Mouse (Mus musculus) thymus, postnatal 0 days (tissue): Measurements from ENCODE around the gene Add1. TPM values are rescaled to one million over a fixed set of nuclear protein-coding genes. Genes with fewer than 3 reads are reported as not detected.
"Not testable (repeated sequence)": the region's sequence is repeated elsewhere in the genome, so short reads cannot be mapped to it uniquely, and the experiment has no call there.

ENCODE experiments used
- DNase-seq: peaks from one replicate; pipeline ENCODE4 v3.0.0-alpha.2; 2015; ENCODE audit warnings: low spot score
- polyA plus RNA-seq: library from polyadenylated mRNA; unstranded; fragments of >200 nt; fragmentation: Nextera tagmentation; extraction: Ambion mirVana; gene quantifications from 2 replicates; pipeline ENCODE4 v1.2.1, GENCODE M21; 2015

The Add1 gene
- polyA plus RNA-seq, 1 experiment from 2014 or later: 117 TPM

DNA sequence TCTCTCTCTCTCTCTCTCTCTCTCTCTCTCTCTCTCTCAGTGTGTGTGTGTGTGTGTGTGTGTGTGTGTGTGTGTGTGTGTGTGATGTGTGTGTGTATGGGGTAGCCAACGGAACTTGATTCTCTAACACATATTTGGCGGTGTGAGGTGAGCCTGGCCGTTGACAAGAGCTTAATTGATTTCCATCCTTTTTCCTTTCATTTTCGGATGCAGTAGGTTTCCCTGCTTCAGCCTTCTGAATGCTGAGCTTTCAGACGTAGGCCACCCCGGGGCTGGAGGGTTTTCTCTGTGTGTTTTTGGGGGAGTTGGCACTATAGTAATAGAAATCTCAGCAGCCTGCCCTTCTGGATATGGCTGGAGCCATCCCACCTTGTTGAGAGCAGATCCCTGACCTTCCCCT lies 23.2 kb upstream of the Add1 start:
- no peak for DNase-seq

DNA sequence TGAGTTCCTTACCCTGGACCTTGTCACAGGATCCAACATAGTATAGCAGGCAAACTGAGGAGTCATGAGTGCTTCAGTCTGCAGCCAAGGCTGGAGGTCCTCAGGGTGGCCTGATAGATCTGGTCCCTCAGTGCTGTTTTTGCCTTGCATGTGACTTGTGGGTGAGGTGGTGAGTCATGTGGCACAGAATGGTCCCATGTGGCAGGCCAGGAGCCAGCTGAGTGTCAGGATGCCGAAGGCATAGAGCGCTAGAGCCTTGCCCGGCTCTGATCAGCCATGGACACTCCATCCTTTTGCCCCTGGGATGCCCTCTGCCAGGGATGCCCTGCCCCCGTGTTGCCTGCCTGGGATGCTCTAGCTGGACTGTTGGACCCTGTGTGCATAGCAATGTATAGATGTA lies 21.6 kb upstream of the Add1 start:
- no peak for DNase-seq

DNA sequence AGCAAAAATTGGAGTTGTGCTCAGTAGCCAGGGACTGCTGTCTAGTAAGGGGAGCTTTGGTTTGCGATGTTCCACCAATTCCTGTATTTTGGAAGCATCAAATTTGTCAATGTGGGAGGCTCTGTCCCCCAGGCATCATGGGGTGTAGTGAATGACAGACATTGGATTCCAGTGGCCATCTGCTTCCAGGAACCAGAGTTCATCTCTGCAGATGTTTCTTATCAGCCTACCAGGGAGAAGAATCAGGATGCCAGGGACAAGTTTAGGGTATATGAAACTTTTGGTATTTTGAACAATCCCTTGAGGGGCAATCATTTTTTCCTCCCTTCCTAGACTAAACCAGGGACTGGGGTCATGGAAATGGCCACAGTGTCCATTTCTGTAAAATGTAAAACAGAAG lies 9.6 kb upstream of the Add1 start:
- no peak for DNase-seq

DNA sequence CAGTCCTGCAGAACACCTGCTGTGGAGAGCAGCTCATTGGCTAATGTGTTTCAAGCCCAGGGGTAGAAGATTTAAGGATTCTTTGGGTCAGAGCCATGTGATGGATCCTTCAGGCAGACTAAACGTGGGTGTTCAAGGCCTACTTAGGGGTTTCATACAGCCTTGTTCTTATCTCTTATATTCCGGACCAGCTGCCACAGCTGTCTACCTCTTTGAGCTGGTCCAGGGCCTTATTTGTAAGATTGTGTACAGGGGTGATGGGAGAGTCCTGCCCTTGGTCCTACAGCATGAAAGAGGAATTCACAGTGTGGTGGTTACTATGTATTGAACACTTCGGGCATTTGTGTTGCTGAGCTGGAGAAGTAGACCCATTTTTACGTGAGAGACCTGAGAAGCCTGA lies 9.2 kb upstream of the Add1 start:
- DNase-seq: no peak

DNA sequence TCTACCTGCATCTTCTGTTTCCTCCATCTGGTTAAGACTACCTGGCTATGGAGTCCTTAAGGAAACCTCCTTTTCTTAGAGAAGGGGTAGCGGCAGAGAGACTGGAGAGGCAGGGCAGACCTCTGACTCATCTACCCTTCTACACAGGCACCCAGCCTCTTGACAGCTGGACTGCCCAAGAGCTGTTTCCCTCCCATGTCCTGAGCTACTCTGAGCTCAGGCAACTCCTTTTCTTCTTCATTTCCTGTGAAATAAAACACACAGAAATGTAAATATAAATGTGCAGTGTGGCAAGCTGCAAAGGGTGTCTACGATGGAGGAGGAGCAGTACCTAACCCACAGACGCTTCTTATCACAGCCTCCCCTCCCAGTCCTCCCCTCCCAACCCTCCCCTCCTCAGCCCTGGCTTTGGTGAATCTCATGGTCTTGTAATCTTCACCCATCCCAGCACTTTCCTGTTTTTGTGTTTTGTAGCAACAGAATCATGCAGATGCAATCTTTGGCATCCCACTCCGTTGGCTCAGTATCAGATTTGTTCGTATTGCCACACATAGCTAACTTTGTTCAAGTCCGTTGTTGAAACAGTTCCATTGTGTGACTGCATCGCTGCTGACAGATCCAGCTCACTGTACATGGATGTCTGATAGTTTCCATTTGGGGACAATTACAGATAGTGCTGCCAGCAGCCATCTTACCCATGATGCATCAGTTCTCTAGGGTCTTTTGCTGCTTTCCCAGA lies 7.8 kb upstream of the Add1 start:
- DNase-seq: no peak

DNA sequence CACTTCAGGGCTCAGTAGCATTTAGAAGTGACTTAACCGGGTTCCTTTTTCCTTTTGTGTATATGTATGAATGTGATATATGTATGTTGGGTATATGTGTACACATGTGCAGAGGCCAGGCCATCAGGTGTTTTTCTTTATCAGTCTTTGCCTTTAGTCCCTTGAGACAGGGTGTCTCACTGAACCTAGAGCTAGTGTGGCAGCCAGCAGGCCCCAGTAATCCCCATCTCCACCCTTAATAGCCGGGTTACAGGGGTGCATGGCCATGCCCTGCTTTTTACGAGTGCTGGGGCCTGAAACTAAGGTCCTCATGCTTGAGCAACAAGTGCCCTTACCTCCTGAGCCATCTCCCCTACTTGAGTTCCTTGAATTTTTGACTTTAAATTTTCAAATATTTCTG lies 1.9 kb upstream of the Add1 start:
- DNase-seq: no peak

DNA sequence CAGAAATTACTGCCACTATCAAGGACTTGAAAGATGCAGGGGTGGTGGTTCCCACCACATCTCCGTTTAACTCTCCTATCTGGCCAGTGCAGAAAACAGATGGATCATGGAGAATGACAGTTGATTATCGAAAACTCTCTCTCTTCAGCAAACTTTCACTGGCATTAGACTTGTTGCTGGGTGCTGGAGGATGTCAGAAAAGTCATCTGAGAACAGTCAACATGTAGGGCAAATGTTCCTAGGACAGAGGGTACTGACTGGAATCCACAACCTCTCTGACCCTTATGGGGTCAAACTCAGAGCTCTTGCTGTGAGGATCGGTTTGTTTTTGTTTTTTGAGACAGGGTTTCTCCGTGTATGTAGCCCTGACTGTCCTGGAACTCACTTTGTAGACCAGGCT lies 896 bp upstream of the Add1 start:
- DNase-seq: not testable (repeated sequence)

DNA sequence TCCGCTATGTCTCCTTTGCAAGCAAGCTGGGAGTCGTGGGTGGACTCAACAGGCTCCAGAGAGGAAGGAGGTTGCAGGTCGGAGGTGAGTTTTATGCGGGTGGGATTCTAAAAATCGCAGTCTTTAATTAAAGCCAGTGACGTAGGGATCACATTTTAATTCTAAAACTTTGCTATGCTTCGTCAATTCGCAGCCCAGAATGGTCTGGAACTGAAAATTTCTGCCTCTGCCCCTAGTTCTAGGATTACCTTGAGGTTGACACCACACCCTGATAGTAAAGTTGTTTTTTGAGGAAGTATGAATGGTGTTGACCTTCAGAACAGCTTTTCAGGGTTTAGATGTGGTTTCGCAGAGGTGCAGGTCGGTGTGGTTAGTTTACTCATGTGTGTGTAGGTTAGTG lies 1.3 kb downstream of the Add1 start:
- no peak for DNase-seq

DNA sequence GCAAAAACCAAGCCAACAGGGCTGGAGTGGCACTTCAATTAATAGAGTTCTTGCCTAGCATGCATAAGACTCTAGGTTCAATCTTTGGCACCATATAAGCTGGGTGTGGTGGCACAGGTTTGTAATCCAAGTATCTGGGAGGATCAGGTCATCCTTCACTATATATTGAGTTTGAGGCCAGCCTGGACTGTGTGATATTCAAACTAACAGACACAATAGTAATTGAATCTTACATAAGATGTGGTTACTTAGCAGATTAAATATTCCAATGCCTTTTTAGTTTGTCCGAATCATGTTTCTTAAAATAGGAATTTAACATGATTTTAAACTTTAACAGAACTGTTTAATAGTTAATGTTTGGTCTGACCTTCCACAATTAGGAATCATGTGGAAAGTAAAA lies 2.8 kb downstream of the Add1 start:
- no peak for DNase-seq

DNA sequence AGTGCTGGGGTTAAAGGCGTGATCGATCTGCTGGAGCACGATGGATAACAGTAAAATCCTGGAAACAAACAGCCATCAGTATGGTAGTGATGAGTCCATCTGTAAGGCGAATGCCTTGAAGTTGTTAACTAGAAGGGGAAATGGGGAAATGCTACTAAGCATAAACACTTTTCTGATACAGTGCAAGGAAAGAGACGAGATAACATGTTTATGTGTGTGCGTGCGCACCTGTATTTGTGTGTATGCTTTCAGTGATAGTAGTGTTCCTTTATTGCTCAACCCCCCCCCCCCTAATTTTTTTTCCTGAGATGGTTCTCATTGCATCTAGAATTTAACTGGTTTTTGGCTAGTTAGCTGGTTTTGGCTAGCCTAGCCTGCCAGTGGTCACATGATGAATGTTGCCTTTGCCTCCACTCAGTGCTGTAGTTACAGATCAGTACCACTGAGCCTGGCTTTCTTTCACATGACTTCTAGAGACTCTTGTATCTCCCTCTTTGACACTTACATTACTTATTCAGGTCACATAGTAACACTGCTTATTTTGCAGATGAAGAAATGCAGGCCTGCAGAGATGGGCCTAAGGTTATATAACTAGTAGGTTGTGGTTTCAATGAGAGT lies 4.7 kb downstream of the Add1 start:
- DNase-seq: no peak

DNA sequence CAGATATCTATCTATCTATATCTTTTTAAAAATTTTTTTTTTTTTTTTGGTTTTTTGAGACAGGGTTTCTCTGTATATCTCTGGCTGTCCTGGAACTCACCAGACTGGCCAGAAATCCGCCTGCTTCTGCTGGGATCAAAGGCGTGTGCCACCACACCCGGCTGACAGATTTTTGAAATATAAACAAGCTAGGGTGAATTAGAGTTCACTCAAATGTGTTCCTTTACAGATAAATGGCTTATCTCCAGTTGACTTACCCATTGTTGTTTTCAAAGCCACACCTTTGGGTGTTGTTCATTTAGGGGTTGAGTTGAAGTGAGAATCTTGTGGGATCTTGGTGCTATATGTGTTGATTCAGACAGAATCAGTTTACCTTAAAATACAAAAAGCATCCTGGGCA lies 5.9 kb downstream of the Add1 start:
- no peak for DNase-seq

DNA sequence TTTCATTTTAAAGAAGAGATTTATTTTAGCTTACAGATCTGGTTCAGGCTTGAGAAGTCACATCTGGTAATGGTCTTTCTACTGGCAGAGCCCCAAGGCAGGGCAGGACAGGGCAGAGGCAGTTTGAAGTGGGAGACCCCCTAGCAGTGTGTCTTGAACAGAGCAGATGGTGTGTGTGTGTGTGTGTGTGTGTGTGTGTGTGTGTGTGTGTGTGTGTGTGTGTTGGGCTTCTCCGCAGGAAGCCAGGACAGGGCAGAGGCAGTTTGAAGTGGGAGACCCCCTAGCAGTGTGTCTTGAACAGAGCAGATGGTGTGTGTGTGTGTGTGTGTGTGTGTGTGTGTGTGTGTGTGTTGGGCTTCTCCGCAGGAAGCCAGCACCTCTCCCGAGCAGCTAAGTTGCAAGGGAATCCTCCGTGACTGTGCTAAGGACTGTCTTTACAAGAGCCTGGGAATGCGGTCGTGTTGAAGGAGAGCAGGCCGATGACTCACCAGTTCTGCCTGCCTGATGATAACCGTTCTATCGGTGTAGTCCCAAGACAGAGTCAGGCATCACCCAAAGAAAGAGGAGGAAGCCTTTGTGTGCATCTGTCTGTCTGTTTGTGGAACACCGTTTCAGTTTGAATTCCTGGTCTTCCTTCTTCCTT lies 8.3 kb downstream of the Add1 start:
- DNase-seq: not testable (repeated sequence)

DNA sequence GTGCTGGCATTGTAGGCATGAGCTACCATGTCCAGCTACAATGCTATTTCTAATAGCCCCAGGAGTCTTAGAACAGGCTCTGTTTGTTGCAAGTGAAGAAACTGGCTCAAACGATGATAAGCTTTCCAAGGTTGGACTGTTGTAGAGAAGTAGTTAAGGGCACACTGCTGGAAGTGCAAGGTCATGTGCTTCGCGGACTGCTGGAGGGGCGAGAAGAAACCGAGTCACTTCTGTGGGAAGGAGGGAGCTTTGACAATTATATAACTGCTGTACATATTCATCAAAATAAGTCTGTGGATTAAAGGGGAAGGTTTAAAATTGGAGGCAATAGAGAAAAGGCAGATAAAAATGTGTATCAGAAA lies 8.8 kb downstream of the Add1 start:
- DNase-seq: no peak

DNA sequence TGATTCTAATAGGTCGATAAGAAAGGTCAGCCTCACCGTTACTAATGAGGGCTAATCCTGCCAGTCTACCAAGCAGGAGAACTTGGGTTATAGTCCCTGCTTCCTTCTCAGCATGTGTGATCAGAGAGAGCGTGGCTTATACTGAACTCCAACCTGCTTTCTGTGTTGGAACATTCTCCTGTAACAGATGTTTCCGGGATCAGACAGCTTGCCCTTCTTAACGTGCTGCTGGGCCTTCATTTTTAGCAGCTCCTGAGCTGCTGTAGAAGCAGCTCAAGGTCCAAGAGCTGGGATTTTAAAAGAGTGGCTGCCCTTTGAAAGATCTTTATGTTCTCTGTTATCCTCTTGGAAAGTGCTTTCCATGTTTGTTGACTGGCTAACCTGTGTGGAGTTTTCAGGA lies 11.8 kb downstream of the Add1 start:
- DNase-seq: no peak

DNA sequence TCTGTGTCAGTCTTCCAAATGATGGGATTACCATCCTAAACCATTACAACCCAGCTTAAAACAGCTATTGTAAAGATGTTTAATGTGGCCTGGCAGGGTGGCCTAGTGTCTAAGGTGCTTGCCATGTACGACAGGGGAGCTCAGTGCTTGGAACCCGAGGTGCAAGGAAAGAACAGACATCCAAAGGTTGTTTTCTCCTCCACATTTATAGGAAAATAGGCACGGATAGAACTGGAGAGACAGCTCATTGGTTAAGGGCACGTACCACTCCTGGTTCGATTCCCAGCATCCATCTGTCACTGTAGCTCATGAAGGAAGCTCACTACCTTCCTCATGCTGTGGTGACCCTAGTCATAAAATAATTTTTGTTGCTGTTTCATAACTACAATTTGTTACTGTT lies 14.4 kb downstream of the Add1 start:
- no peak for DNase-seq

DNA sequence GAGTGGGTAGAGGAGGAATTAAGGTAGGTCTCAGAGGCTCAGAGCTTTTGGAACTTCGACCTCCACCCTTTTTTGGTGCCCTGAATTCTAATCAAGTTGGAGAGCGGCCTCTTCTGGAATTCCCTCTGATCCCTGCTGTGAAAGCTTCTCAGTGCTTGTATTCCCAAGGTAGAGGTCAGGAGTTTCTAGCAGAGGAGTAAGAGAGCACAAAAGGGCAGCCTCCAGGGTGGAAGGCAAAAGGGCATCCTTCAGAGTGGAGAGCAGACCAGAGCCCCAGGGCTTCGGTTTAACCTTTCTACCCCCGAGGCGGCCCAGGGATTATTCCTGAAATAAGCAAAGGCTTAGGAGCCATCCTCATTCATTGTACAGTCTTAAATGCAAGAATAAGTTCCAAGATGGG lies 16.6 kb downstream of the Add1 start:
- no peak for DNase-seq

DNA sequence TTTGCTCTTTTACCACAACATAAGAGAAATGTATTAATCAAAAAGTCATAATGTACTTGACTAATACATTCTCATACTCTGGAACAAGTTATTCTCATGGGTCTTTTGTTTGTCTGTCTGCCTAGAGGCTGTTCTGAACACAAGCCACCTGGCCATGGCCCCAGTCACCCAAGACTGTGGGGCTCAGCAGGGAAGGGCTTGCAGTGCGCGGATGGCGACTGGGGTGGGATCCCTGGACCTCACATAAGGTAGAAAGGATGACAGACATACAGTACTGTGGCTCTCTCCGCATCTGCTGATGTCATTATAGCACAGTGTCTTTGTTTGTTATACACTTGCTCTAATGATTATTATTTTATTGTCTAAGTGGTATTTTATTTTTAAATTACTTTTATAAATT lies 17.2 kb downstream of the Add1 start:
- no peak for DNase-seq

DNA sequence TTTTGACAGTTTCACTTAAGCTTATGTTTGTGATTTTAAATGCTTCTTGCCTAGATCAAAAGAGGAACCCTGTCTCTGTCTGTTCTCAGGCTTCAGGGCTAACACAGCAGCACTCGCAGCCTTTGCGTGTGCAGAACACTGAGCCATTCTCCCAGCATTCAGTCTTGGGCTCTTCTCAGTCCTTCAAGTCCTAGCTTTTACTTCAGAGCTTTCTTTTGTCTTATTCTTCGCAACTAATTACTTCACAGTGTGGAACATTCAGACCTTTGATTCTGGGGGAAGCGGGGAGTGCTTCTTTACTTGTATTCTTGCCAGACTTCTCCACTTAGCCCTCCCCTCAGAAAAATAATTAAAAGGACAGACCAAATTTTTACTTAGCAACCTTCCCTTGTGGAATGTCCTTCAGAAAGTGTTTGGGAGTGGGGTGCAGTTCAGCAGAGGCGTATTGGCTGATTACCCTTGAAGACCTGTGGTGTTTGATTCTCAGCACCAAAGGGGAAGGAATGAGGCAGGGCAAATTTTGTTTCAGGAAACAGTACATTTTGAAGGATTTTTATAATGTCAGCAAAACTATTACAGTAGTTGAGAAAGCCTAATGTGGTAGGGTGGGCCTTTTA lies 18.0 kb downstream of the Add1 start:
- no peak for DNase-seq

DNA sequence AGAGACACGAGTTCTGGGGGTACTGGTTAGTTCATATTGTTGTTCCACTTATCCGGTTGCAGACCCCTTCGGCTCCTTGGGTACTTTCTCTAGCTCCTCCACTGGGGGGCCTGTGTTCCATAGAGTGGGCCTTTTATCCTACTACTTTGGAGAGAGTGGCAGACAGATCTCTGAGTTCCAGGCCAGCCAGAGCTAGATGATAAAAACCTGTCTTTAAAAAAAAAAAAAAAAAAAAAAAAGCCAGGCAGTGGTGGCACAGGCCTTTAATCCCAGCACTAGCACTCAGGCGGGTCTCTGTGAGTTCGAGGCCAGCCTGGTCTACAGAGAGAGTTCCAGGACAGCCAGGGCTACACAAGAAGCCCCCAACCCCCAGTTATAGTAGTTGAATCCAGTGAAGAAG lies 18.8 kb downstream of the Add1 start:
- DNase-seq: not testable (repeated sequence)

DNA sequence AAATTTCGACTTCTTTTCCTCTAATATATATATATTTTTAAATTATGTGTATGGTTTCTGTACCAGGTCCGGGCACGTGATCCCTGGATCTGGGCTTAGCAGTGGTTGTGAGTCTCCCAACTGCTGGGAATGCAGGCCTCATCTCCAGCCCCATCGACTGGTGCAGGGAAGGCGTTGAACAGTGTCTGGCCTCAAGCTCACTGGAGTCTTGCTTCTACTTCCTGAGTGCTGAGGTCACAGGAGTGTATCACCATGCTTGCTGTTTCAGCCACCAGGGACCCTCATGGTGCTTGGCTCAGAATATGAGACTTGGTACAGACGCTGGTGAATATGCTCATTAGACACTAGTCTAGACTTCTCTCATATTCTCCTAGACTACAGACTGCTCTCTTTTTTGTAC lies 19.2 kb downstream of the Add1 start:
- no peak for DNase-seq

DNA sequence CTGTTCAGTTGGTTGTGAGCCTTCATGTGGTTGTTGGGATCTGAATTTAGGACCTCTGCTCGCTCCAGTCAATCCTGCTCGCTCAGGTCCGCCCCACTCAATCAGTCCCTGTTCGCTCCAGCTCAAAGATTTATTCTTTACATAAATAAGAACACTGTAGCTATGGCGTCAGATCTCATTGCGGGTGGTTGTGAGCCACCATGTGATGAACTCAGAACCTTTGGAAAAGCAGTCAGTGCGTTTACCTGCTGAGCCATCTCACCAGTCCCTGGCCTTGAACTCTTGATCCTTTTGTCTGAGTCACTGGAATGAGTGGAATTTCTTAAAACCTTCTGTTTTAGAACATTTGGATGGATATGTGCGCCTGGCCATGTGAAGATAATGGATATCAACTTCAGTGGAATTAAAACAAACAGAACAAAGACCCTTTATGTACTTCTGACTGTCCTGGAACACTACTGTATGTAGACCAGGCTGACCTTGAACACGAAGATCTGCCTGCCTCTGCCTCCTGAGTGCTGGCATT lies 19.8 kb downstream of the Add1 start:
- no peak for DNase-seq

DNA sequence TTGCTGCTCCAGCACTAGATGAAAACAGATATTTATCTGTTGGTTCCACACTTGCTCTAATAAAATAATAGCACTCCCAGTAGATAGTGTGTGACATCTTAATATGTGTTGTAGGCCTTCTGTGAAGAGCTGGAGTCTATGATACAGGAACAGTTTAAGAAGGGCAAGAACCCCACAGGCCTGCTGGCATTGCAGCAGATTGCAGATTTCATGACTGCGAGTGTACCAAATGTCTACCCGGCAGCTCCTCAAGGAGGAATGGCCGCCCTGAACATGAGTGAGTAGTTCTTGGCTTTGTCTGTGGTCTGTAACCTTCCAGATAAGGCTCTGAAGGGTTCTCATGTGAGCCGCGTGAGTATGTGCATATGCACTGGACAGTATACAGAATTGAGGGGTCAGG lies 31.1 kb downstream of the Add1 start:
- no peak for DNase-seq
